Mouse (Mus musculus): ENCODE measurements around the gene Dnah17. TPM values are rescaled to one million over a fixed set of nuclear protein-coding genes. Genes with fewer than 3 reads are reported as not detected.

Dnah17 gene
- polyA plus RNA-seq, 1 experiment from 2014 or later, result 0.14 TPM

- DNase-seq (ENCODE audit: low spot score) (no peak), ATAC-seq (replicated peaks; ENCODE audit: low FRiP score, low TSS enrichment, low read depth) (no peak)
- H3K27ac ChIP-seq (ENCODE audit: low read depth), result no peak overlapping the region
- H3K4me1 ChIP-seq (replicated peaks; ENCODE audit: control insufficient read depth, insufficient read depth, low read length), result no peaks in the 10 kb centered on the region
- H3K9me3 ChIP-seq (ENCODE audit: control insufficient read depth, low read length), result no peaks in the 10 kb centered on the region
- no peaks in the 10 kb centered on the region for H3K27me3 ChIP-seq (replicated peaks; ENCODE audit: control insufficient read depth, insufficient read depth, low read length)
- no peak overlapping the region for H3K9ac ChIP-seq (ENCODE audit: low read length)
- H3K36me3 ChIP-seq (ENCODE audit: control insufficient read depth, insufficient read depth, low read length), result peaks cover 46% of the 10 kb centered on the region
- WGBS, result 92% methylated on average over 4 of the region's 4 CpGs
- H3K4me2 ChIP-seq (ENCODE audit: low read length), result no peak overlapping the region
- no peak overlapping the region for H3K4me3 ChIP-seq (ENCODE audit: low read depth, low read length)
These were observed 112.1 kb downstream of the Dnah17 start for GRCm38 (mm10) chr11:118018328-118018727.

- H3K27me3 ChIP-seq (replicated peaks; ENCODE audit: control insufficient read depth, insufficient read depth, low read length), result no peaks in the 10 kb centered on the region
- H3K27ac ChIP-seq (ENCODE audit: low read depth), result no peak overlapping the region
- no peak overlapping the region for H3K9ac ChIP-seq (ENCODE audit: low read length)
- 89% methylated on average over 8 of the region's 8 CpGs for WGBS
- H3K4me2 ChIP-seq (ENCODE audit: low read length), result no peak overlapping the region
- ATAC-seq (replicated peaks; ENCODE audit: low FRiP score, low TSS enrichment, low read depth) (no peak), DNase-seq (ENCODE audit: low spot score) (no peak)
- H3K4me1 ChIP-seq (replicated peaks; ENCODE audit: control insufficient read depth, insufficient read depth, low read length), result no peaks in the 10 kb centered on the region
- H3K36me3 ChIP-seq (ENCODE audit: control insufficient read depth, insufficient read depth, low read length), result peaks cover 43% of the 10 kb centered on the region
- no peaks in the 10 kb centered on the region for H3K9me3 ChIP-seq (ENCODE audit: control insufficient read depth, low read length)
- H3K4me3 ChIP-seq (ENCODE audit: low read depth, low read length), result no peak overlapping the region
These were observed 114.9 kb downstream of the Dnah17 start for GRCm38 (mm10) chr11:118015381-118016145.

- no peak overlapping the region for H3K4me2 ChIP-seq (ENCODE audit: low read length)
- H3K4me3 ChIP-seq (ENCODE audit: low read depth, low read length), result no peak overlapping the region
- 83% methylated on average over 12 of the region's 12 CpGs for WGBS
- H3K9ac ChIP-seq (ENCODE audit: low read length), result no peak overlapping the region
- peaks cover 35% of the 10 kb centered on the region for H3K36me3 ChIP-seq (ENCODE audit: control insufficient read depth, insufficient read depth, low read length)
- DNase-seq (ENCODE audit: low spot score) (no peak), ATAC-seq (replicated peaks; ENCODE audit: low FRiP score, low TSS enrichment, low read depth) (no peak)
- H3K4me1 ChIP-seq (replicated peaks; ENCODE audit: control insufficient read depth, insufficient read depth, low read length), result peaks cover under 1% of the 10 kb centered on the region; the same call in 1 of the 2 replicates
- no peaks in the 10 kb centered on the region for H3K9me3 ChIP-seq (ENCODE audit: control insufficient read depth, low read length)
- H3K27ac ChIP-seq (ENCODE audit: low read depth), result no peak overlapping the region
- no peaks in the 10 kb centered on the region for H3K27me3 ChIP-seq (replicated peaks; ENCODE audit: control insufficient read depth, insufficient read depth, low read length)
These were observed 115.9 kb downstream of the Dnah17 start for GRCm38 (mm10) chr11:118014391-118014995.

- Histone ChIP-seq H3K36me3 (ENCODE audit: control insufficient read depth, insufficient read depth, low read length) (peaks cover 31% of the 10 kb centered on the region), H3K9me3 (ENCODE audit: control insufficient read depth, low read length) (no peaks in the 10 kb centered on the region), H3K27ac (ENCODE audit: low read depth) (no peak overlapping the region), H3K27me3 (replicated peaks; ENCODE audit: control insufficient read depth, insufficient read depth, low read length) (no peaks in the 10 kb centered on the region), H3K9ac (ENCODE audit: low read length) (no peak overlapping the region), H3K4me3 (ENCODE audit: low read depth, low read length) (no peak overlapping the region), H3K4me1 (replicated peaks; ENCODE audit: control insufficient read depth, insufficient read depth, low read length) (peaks cover 9% of the 10 kb centered on the region; the same call in 1 of the 2 replicates), H3K4me2 (ENCODE audit: low read length) (no peak overlapping the region)
- ATAC-seq (replicated peaks; ENCODE audit: low FRiP score, low TSS enrichment, low read depth) (no peak), DNase-seq (ENCODE audit: low spot score) (no peak)
- 71% methylated on average over 2 of the region's 2 CpGs for WGBS
These were observed 117.1 kb downstream of the Dnah17 start for GRCm38 (mm10) chr11:118013339-118013738.

GRCm38 (mm10) chr11:118012595-118012994, 117.8 kb downstream of the Dnah17 start:
- Histone ChIP-seq H3K4me2 (ENCODE audit: low read length) (no peak overlapping the region), H3K4me1 (replicated peaks; ENCODE audit: control insufficient read depth, insufficient read depth, low read length) (peaks cover 15% of the 10 kb centered on the region), H3K36me3 (ENCODE audit: control insufficient read depth, insufficient read depth, low read length) (peaks cover 24% of the 10 kb centered on the region), H3K4me3 (ENCODE audit: low read depth, low read length) (no peak overlapping the region), H3K9me3 (ENCODE audit: control insufficient read depth, low read length) (no peaks in the 10 kb centered on the region), H3K27ac (ENCODE audit: low read depth) (no peak overlapping the region), H3K9ac (ENCODE audit: low read length) (no peak overlapping the region), H3K27me3 (replicated peaks; ENCODE audit: control insufficient read depth, insufficient read depth, low read length) (no peaks in the 10 kb centered on the region)
- DNase-seq (ENCODE audit: low spot score) (no peak), ATAC-seq (replicated peaks; ENCODE audit: low FRiP score, low TSS enrichment, low read depth) (no peak)
- 78% methylated on average over 1 of the region's 1 CpGs for WGBS

GRCm38 (mm10) chr11:118009865-118010571, 120.4 kb downstream of the Dnah17 start:
- H3K36me3 ChIP-seq (ENCODE audit: control insufficient read depth, insufficient read depth, low read length), result peaks cover 30% of the 10 kb centered on the region
- H3K9ac ChIP-seq (ENCODE audit: low read length), result no peak overlapping the region
- 48% methylated on average over 4 of the region's 4 CpGs for WGBS
- H3K4me2 ChIP-seq (ENCODE audit: low read length), result no peak overlapping the region
- peaks cover 20% of the 10 kb centered on the region for H3K4me1 ChIP-seq (replicated peaks; ENCODE audit: control insufficient read depth, insufficient read depth, low read length)
- DNase-seq (ENCODE audit: low spot score) (no peak), ATAC-seq (replicated peaks; ENCODE audit: low FRiP score, low TSS enrichment, low read depth) (no peak)
- H3K27ac ChIP-seq (ENCODE audit: low read depth), result no peak overlapping the region; the same call in 1 of the 2 replicates
- H3K27me3 ChIP-seq (replicated peaks; ENCODE audit: control insufficient read depth, insufficient read depth, low read length), result no peaks in the 10 kb centered on the region
- no peaks in the 10 kb centered on the region for H3K9me3 ChIP-seq (ENCODE audit: control insufficient read depth, low read length)
- no peak overlapping the region for H3K4me3 ChIP-seq (ENCODE audit: low read depth, low read length)

- no peak for ATAC-seq (replicated peaks; ENCODE audit: low FRiP score, low TSS enrichment, low read depth)
- peaks cover 37% of the 10 kb centered on the region for H3K36me3 ChIP-seq (ENCODE audit: control insufficient read depth, insufficient read depth, low read length)
- peaks cover 20% of the 10 kb centered on the region for H3K4me1 ChIP-seq (replicated peaks; ENCODE audit: control insufficient read depth, insufficient read depth, low read length)
- H3K27me3 ChIP-seq (replicated peaks; ENCODE audit: control insufficient read depth, insufficient read depth, low read length), result no peaks in the 10 kb centered on the region
- no peaks in the 10 kb centered on the region for H3K9me3 ChIP-seq (ENCODE audit: control insufficient read depth, low read length)
- WGBS, result 75% methylated on average over 8 of the region's 8 CpGs
- H3K9ac ChIP-seq (ENCODE audit: low read length), result no peak overlapping the region
- H3K27ac ChIP-seq (ENCODE audit: low read depth), result no peak overlapping the region
- DNase-seq (ENCODE audit: low spot score), result no peak
- no peak overlapping the region for H3K4me2 ChIP-seq (ENCODE audit: low read length)
- H3K4me3 ChIP-seq (ENCODE audit: low read depth, low read length), result no peak overlapping the region
These were observed 121.6 kb downstream of the Dnah17 start for GRCm38 (mm10) chr11:118008843-118009242.

GRCm38 (mm10) chr11:118008144-118008805, 122.2 kb downstream of the Dnah17 start:
- Histone ChIP-seq H3K27me3 (replicated peaks; ENCODE audit: control insufficient read depth, insufficient read depth, low read length) (no peaks in the 10 kb centered on the region), H3K4me3 (ENCODE audit: low read depth, low read length) (no peak overlapping the region), H3K27ac (ENCODE audit: low read depth) (no peak overlapping the region), H3K9me3 (ENCODE audit: control insufficient read depth, low read length) (no peaks in the 10 kb centered on the region), H3K36me3 (ENCODE audit: control insufficient read depth, insufficient read depth, low read length) (peaks cover 42% of the 10 kb centered on the region), H3K4me1 (replicated peaks; ENCODE audit: control insufficient read depth, insufficient read depth, low read length) (peaks cover 20% of the 10 kb centered on the region), H3K4me2 (ENCODE audit: low read length) (no peak overlapping the region), H3K9ac (ENCODE audit: low read length) (0 out of 2 replicates have a peak overlapping the region, but pooled peaks have one; percentile 17)
- WGBS, result 68% methylated on average over 5 of the region's 5 CpGs
- ATAC-seq (replicated peaks; ENCODE audit: low FRiP score, low TSS enrichment, low read depth) (no peak), DNase-seq (ENCODE audit: low spot score) (no peak)
